Mouse (Mus musculus): ENCODE measurements around the gene Wnt3a. TPM values are rescaled to one million over a fixed set of nuclear protein-coding genes. Genes with fewer than 3 reads are reported as not detected.

Wnt3a gene
- polyA plus RNA-seq, 1 experiment from 2014 or later = 2.0 TPM

DNA sequence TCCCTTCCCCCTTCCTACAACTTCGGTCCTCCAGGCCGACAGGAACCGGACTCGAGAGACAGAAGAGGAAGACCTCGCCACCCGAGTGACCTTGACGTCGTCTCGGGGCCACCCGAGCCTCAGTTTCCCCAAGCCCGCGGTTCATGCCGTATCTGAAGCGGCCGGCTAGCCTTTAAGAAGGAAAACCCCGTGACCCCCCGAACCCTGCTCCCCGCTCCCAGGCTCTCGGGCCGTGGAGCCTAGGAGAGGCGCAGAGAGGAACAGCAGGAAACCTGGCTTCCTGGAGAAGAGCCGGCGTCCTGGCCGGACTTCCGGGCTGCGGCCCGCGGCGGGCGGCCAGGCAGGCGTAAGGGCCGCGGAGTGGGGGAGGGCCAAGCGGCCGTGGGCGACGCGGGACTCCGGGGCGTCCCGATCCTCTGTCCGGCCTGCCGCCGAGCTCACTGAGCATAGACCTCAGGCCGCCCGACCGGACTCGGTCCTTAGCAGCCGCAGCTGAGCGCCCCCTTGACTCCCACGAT lies 62.9 kb downstream of the Wnt3a start:
- no peaks in the 10 kb centered on the region for H3K27me3 ChIP-seq (ENCODE audit: control insufficient read depth, insufficient read depth, low read length)

DNA sequence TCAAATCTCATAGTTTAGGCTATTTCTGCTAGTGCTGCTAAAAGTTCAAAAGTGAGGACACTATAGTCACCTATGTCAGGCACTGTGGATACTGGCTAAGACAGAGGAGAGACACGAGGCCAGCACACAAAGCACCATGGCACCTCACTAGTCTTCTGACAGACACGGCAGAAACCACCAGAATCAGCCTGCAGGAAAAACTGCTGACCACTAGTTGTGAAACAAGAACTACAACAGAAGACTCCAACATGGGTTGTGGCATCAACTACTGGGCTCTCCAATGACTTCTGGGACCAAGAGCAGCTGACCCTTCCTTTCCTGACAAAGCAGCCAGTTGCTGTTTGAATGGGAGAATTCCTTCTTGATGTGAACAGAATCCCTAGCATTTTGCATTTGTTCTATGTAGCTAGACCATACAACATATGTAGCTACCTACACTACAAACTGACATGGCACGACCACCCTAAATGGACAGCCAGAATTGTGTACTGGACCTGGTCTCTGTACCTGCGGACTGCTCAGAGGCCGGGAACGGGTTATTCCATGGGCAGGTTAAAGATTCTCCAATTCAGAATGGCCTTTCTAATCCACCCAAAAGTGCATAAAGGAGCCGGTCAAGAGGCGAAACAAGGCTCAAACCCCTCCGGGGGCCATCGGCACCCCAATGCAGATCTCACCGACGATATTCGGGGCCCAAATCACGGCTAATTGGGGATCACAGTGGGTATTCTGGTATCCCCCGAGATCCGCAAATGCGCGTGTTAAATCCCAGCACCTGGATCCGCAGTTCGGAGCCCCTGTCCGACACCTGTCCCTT lies 63.6 kb downstream of the Wnt3a start:
- TF ChIP-seq CTCF (IDR thresholded peaks at IDR 0.05; ENCODE audit: low read depth) (0 out of 2 replicates have a peak, but pooled peaks have one; percentile 14), EP300 (optimal IDR thresholded peaks at IDR 0.05) (no peak)
- Histone ChIP-seq H3K9me3 (ENCODE audit: control insufficient read depth, low read length) (no peaks in the 10 kb centered on the region), H3K27me3 (ENCODE audit: control insufficient read depth, insufficient read depth, low read length) (no peaks in the 10 kb centered on the region), H3K4me1 (replicated peaks; ENCODE audit: control insufficient read depth, insufficient read depth) (peaks cover 14% of the 10 kb centered on the region), H3K27ac (replicated peaks) (peak overlapping the region; percentile 99), H3K36me3 (ENCODE audit: control insufficient read depth, insufficient read depth, low read length) (no peaks in the 10 kb centered on the region), H3K4me2 (replicated peaks; ENCODE audit: low read depth) (peak overlapping the region; percentile 83), H3K4me3 (ENCODE audit: low read depth, low read length) (peak overlapping the region; percentile 100), H3K9ac (ENCODE audit: low read length) (peak overlapping the region; percentile 100)
- ATAC-seq (ENCODE audit: low FRiP score, low TSS enrichment) (no peak), DNase-seq (ENCODE audit: low spot score) (peak; percentile 29)
- 2% methylated on average over 21 of the region's 21 CpGs for WGBS

More for the DNA sequence above, 62.9 kb downstream of the Wnt3a start:
- Histone ChIP-seq H3K36me3 (ENCODE audit: control insufficient read depth, insufficient read depth, low read length) (no peaks in the 10 kb centered on the region), H3K9me3 (ENCODE audit: control insufficient read depth, low read length) (no peaks in the 10 kb centered on the region), H3K4me3 (ENCODE audit: low read depth, low read length) (peak overlapping the region; percentile 100), H3K4me2 (replicated peaks; ENCODE audit: low read depth) (peak overlapping the region; percentile 83), H3K9ac (ENCODE audit: low read length) (peak overlapping the region; percentile 100), H3K4me1 (replicated peaks; ENCODE audit: control insufficient read depth, insufficient read depth) (peaks cover 14% of the 10 kb centered on the region), H3K27ac (replicated peaks) (peak overlapping the region; percentile 99)
- no peak for TF ChIP-seq EP300 (optimal IDR thresholded peaks at IDR 0.05)
- TF ChIP-seq CTCF (IDR thresholded peaks at IDR 0.05; ENCODE audit: low read depth) = no peak
- WGBS = 1% methylated on average over 46 of the region's 51 CpGs
- peak; percentile 79 for ATAC-seq (ENCODE audit: low FRiP score, low TSS enrichment)
- no peak for DNase-seq (ENCODE audit: low spot score)

GRCm38 (mm10) chr11:59226251-59226650 lies 64.3 kb downstream of the Wnt3a start:
- peaks cover 17% of the 10 kb centered on the region for H3K4me1 ChIP-seq (replicated peaks; ENCODE audit: control insufficient read depth, insufficient read depth)

GRCm38 (mm10) chr11:59225167-59225566 lies 65.4 kb downstream of the Wnt3a start:
- TF ChIP-seq CTCF (IDR thresholded peaks at IDR 0.05; ENCODE audit: low read depth) = no peak
- no peak for TF ChIP-seq EP300 (optimal IDR thresholded peaks at IDR 0.05)
- Histone ChIP-seq H3K9ac (ENCODE audit: low read length) (no peak overlapping the region), H3K4me2 (replicated peaks; ENCODE audit: low read depth) (peak overlapping the region; percentile 83), H3K27me3 (ENCODE audit: control insufficient read depth, insufficient read depth, low read length) (no peaks in the 10 kb centered on the region), H3K36me3 (ENCODE audit: control insufficient read depth, insufficient read depth, low read length) (no peaks in the 10 kb centered on the region), H3K9me3 (ENCODE audit: control insufficient read depth, low read length) (no peaks in the 10 kb centered on the region), H3K4me3 (ENCODE audit: low read depth, low read length) (no peak overlapping the region), H3K4me1 (replicated peaks; ENCODE audit: control insufficient read depth, insufficient read depth) (peaks cover 20% of the 10 kb centered on the region), H3K27ac (replicated peaks) (0 out of 2 replicates have a peak overlapping the region, but pooled peaks have one; percentile 18)
- ATAC-seq (ENCODE audit: low FRiP score, low TSS enrichment) = no peak
- DNase-seq (ENCODE audit: low spot score) = no peak
- 37% methylated on average over 2 of the region's 2 CpGs for WGBS

More at GRCm38 (mm10) chr11:59226251-59226650, 64.3 kb downstream of the Wnt3a start:
- H3K4me2 ChIP-seq (replicated peaks; ENCODE audit: low read depth) = peak overlapping the region; percentile 83
- no peaks in the 10 kb centered on the region for H3K27me3 ChIP-seq (ENCODE audit: control insufficient read depth, insufficient read depth, low read length)
- no peaks in the 10 kb centered on the region for H3K36me3 ChIP-seq (ENCODE audit: control insufficient read depth, insufficient read depth, low read length)
- TF ChIP-seq CTCF (IDR thresholded peaks at IDR 0.05; ENCODE audit: low read depth) (no peak), EP300 (optimal IDR thresholded peaks at IDR 0.05) (no peak)
- 15% methylated on average over 3 of the region's 3 CpGs for WGBS
- peak overlapping the region; percentile 99 for H3K27ac ChIP-seq (replicated peaks)
- no peak for DNase-seq (ENCODE audit: low spot score)
- ATAC-seq (ENCODE audit: low FRiP score, low TSS enrichment) = no peak
- no peaks in the 10 kb centered on the region for H3K9me3 ChIP-seq (ENCODE audit: control insufficient read depth, low read length)
- peak overlapping the region; percentile 100 for H3K4me3 ChIP-seq (ENCODE audit: low read depth, low read length)
- no peak overlapping the region; the same call in 1 of the 2 replicates for H3K9ac ChIP-seq (ENCODE audit: low read length)

- Histone ChIP-seq H3K4me1 (replicated peaks; ENCODE audit: control insufficient read depth, insufficient read depth) (peaks cover 20% of the 10 kb centered on the region), H3K9ac (ENCODE audit: low read length) (no peak overlapping the region), H3K9me3 (ENCODE audit: control insufficient read depth, low read length) (no peaks in the 10 kb centered on the region), H3K27me3 (ENCODE audit: control insufficient read depth, insufficient read depth, low read length) (no peaks in the 10 kb centered on the region), H3K27ac (replicated peaks) (no peak overlapping the region), H3K4me2 (replicated peaks; ENCODE audit: low read depth) (no peak overlapping the region), H3K4me3 (ENCODE audit: low read depth, low read length) (no peak overlapping the region), H3K36me3 (ENCODE audit: control insufficient read depth, insufficient read depth, low read length) (no peaks in the 10 kb centered on the region)
- TF ChIP-seq EP300 (optimal IDR thresholded peaks at IDR 0.05) (no peak), CTCF (IDR thresholded peaks at IDR 0.05; ENCODE audit: low read depth) (no peak)
- no peak for DNase-seq (ENCODE audit: low spot score)
- WGBS = 36% methylated on average over 2 of the region's 2 CpGs
- no peak for ATAC-seq (ENCODE audit: low FRiP score, low TSS enrichment)
These were observed 66.1 kb downstream of the Wnt3a start for GRCm38 (mm10) chr11:59224470-59224869.

GRCm38 (mm10) chr11:59224025-59224424 lies 66.5 kb downstream of the Wnt3a start:
- Histone ChIP-seq H3K4me2 (replicated peaks; ENCODE audit: low read depth) (no peak overlapping the region), H3K4me3 (ENCODE audit: low read depth, low read length) (no peak overlapping the region), H3K36me3 (ENCODE audit: control insufficient read depth, insufficient read depth, low read length) (no peaks in the 10 kb centered on the region), H3K27ac (replicated peaks) (no peak overlapping the region), H3K27me3 (ENCODE audit: control insufficient read depth, insufficient read depth, low read length) (no peaks in the 10 kb centered on the region), H3K9me3 (ENCODE audit: control insufficient read depth, low read length) (no peaks in the 10 kb centered on the region), H3K9ac (ENCODE audit: low read length) (no peak overlapping the region), H3K4me1 (replicated peaks; ENCODE audit: control insufficient read depth, insufficient read depth) (peaks cover 20% of the 10 kb centered on the region)
- TF ChIP-seq EP300 (optimal IDR thresholded peaks at IDR 0.05) = no peak
- no peak for ATAC-seq (ENCODE audit: low FRiP score, low TSS enrichment)
- WGBS = 66% methylated on average over 3 of the region's 3 CpGs
- no peak for DNase-seq (ENCODE audit: low spot score)
